Mouse (Mus musculus): ENCODE results near the gene Erbin. TPM values are rescaled to one million over a fixed set of nuclear protein-coding genes. Genes with fewer than 3 reads are reported as not detected.

Gene Erbin
- polyA plus RNA-seq, 1 experiment from 2014 or later, result 15.8 TPM

GRCm38 (mm10) chr13:103841287-103842201 lies 78.8 kb downstream of the Erbin start:
- no peak for ATAC-seq (ENCODE audit: low FRiP score, low TSS enrichment)
- Histone ChIP-seq H3K9ac (replicated peaks; ENCODE audit: low read length) (no peak overlapping the region), H3K9me3 (ENCODE audit: low read length) (no peaks in the 10 kb centered on the region), H3K36me3 (ENCODE audit: insufficient read depth, low read length) (peaks cover 44% of the 10 kb centered on the region), H3K4me3 (ENCODE audit: low read length) (no peak overlapping the region), H3K4me2 (replicated peaks; ENCODE audit: low read depth, low read length) (no peak overlapping the region), H3K4me1 (ENCODE audit: insufficient read depth, low read length) (no peaks in the 10 kb centered on the region), H3K27ac (ENCODE audit: low read length) (no peak overlapping the region), H3K27me3 (ENCODE audit: insufficient read depth, low read length) (no peaks in the 10 kb centered on the region)
- 76% methylated on average over 5 of the region's 5 CpGs for WGBS

GRCm38 (mm10) chr13:103838619-103839018 lies 81.7 kb downstream of the Erbin start:
- WGBS, result 86% methylated on average over 2 of the region's 2 CpGs
- Histone ChIP-seq H3K27me3 (ENCODE audit: insufficient read depth, low read length) (no peaks in the 10 kb centered on the region), H3K4me1 (ENCODE audit: insufficient read depth, low read length) (no peaks in the 10 kb centered on the region), H3K27ac (ENCODE audit: low read length) (no peak overlapping the region), H3K4me3 (ENCODE audit: low read length) (no peak overlapping the region), H3K4me2 (replicated peaks; ENCODE audit: low read depth, low read length) (no peak overlapping the region), H3K9me3 (ENCODE audit: low read length) (no peaks in the 10 kb centered on the region), H3K36me3 (ENCODE audit: insufficient read depth, low read length) (peaks cover 45% of the 10 kb centered on the region), H3K9ac (replicated peaks; ENCODE audit: low read length) (no peak overlapping the region)
- no peak for ATAC-seq (ENCODE audit: low FRiP score, low TSS enrichment)

- Histone ChIP-seq H3K27me3 (ENCODE audit: insufficient read depth, low read length) (no peaks in the 10 kb centered on the region), H3K4me3 (ENCODE audit: low read length) (no peak overlapping the region), H3K4me1 (ENCODE audit: insufficient read depth, low read length) (no peaks in the 10 kb centered on the region), H3K9me3 (ENCODE audit: low read length) (no peaks in the 10 kb centered on the region), H3K9ac (replicated peaks; ENCODE audit: low read length) (no peak overlapping the region), H3K36me3 (ENCODE audit: insufficient read depth, low read length) (peaks cover 25% of the 10 kb centered on the region), H3K27ac (ENCODE audit: low read length) (no peak overlapping the region), H3K4me2 (replicated peaks; ENCODE audit: low read depth, low read length) (no peak overlapping the region)
- 68% methylated on average over 2 of the region's 2 CpGs for WGBS
- no peak for ATAC-seq (ENCODE audit: low FRiP score, low TSS enrichment)
These were observed 90.6 kb downstream of the Erbin start for GRCm38 (mm10) chr13:103829623-103830135.

- Histone ChIP-seq H3K9me3 (ENCODE audit: low read length) (no peaks in the 10 kb centered on the region), H3K27ac (ENCODE audit: low read length) (no peak overlapping the region), H3K4me2 (replicated peaks; ENCODE audit: low read depth, low read length) (no peak overlapping the region), H3K4me1 (ENCODE audit: insufficient read depth, low read length) (no peaks in the 10 kb centered on the region), H3K36me3 (ENCODE audit: insufficient read depth, low read length) (peaks cover 15% of the 10 kb centered on the region), H3K27me3 (ENCODE audit: insufficient read depth, low read length) (no peaks in the 10 kb centered on the region), H3K4me3 (ENCODE audit: low read length) (no peak overlapping the region), H3K9ac (replicated peaks; ENCODE audit: low read length) (no peak overlapping the region)
- ATAC-seq (ENCODE audit: low FRiP score, low TSS enrichment), result no peak
- 78% methylated on average over 1 of the region's 1 CpGs for WGBS
These were observed 98.0 kb downstream of the Erbin start for GRCm38 (mm10) chr13:103822270-103822669.

- no peaks in the 10 kb centered on the region for H3K9me3 ChIP-seq (ENCODE audit: low read length)
- H3K9ac ChIP-seq (replicated peaks; ENCODE audit: low read length), result no peak overlapping the region
- no peak overlapping the region for H3K4me3 ChIP-seq (ENCODE audit: low read length)
- H3K36me3 ChIP-seq (ENCODE audit: insufficient read depth, low read length), result peaks cover 10% of the 10 kb centered on the region
- no peak overlapping the region for H3K4me2 ChIP-seq (replicated peaks; ENCODE audit: low read depth, low read length)
- WGBS, result 92% methylated on average over 5 of the region's 5 CpGs
- H3K27me3 ChIP-seq (ENCODE audit: insufficient read depth, low read length), result no peaks in the 10 kb centered on the region
- no peak overlapping the region for H3K27ac ChIP-seq (ENCODE audit: low read length)
- ATAC-seq (ENCODE audit: low FRiP score, low TSS enrichment), result no peak
- H3K4me1 ChIP-seq (ENCODE audit: insufficient read depth, low read length), result no peaks in the 10 kb centered on the region
These were observed 100.9 kb downstream of the Erbin start for GRCm38 (mm10) chr13:103819377-103819776.

- no peak for ATAC-seq (ENCODE audit: low FRiP score, low TSS enrichment)
- WGBS, result 92% methylated on average over 3 of the region's 3 CpGs
- no peaks in the 10 kb centered on the region for H3K4me1 ChIP-seq (ENCODE audit: insufficient read depth, low read length)
- H3K4me3 ChIP-seq (ENCODE audit: low read length), result no peak overlapping the region
- no peak overlapping the region for H3K4me2 ChIP-seq (replicated peaks; ENCODE audit: low read depth, low read length)
- H3K9me3 ChIP-seq (ENCODE audit: low read length), result no peaks in the 10 kb centered on the region
- peaks cover 10% of the 10 kb centered on the region for H3K36me3 ChIP-seq (ENCODE audit: insufficient read depth, low read length)
- H3K9ac ChIP-seq (replicated peaks; ENCODE audit: low read length), result no peak overlapping the region
- no peak overlapping the region for H3K27ac ChIP-seq (ENCODE audit: low read length)
- H3K27me3 ChIP-seq (ENCODE audit: insufficient read depth, low read length), result no peaks in the 10 kb centered on the region
These were observed 102.4 kb downstream of the Erbin start for GRCm38 (mm10) chr13:103817935-103818334.

- H3K36me3 ChIP-seq (ENCODE audit: insufficient read depth, low read length), result no peaks in the 10 kb centered on the region; the same call in 1 of the 2 replicates
- no peaks in the 10 kb centered on the region for H3K9me3 ChIP-seq (ENCODE audit: low read length)
- WGBS, result 66% methylated on average over 5 of the region's 5 CpGs
- H3K4me2 ChIP-seq (replicated peaks; ENCODE audit: low read depth, low read length), result no peak overlapping the region
- no peak overlapping the region for H3K4me3 ChIP-seq (ENCODE audit: low read length)
- H3K9ac ChIP-seq (replicated peaks; ENCODE audit: low read length), result no peak overlapping the region
- no peaks in the 10 kb centered on the region for H3K27me3 ChIP-seq (ENCODE audit: insufficient read depth, low read length)
- H3K4me1 ChIP-seq (ENCODE audit: insufficient read depth, low read length), result no peaks in the 10 kb centered on the region
- no peak overlapping the region for H3K27ac ChIP-seq (ENCODE audit: low read length)
- no peak for ATAC-seq (ENCODE audit: low FRiP score, low TSS enrichment)
These were observed 112.8 kb downstream of the Erbin start for GRCm38 (mm10) chr13:103807464-103807863.

GRCm38 (mm10) chr13:103806210-103806851 lies 114.0 kb downstream of the Erbin start:
- no peak for ATAC-seq (ENCODE audit: low FRiP score, low TSS enrichment)
- Histone ChIP-seq H3K9me3 (ENCODE audit: low read length) (no peaks in the 10 kb centered on the region), H3K4me1 (ENCODE audit: insufficient read depth, low read length) (no peaks in the 10 kb centered on the region), H3K27me3 (ENCODE audit: insufficient read depth, low read length) (no peaks in the 10 kb centered on the region), H3K4me3 (ENCODE audit: low read length) (no peak overlapping the region), H3K36me3 (ENCODE audit: insufficient read depth, low read length) (no peaks in the 10 kb centered on the region), H3K9ac (replicated peaks; ENCODE audit: low read length) (no peak overlapping the region), H3K27ac (ENCODE audit: low read length) (no peak overlapping the region), H3K4me2 (replicated peaks; ENCODE audit: low read depth, low read length) (no peak overlapping the region)
- WGBS, result 56% methylated on average over 6 of the region's 6 CpGs

- Histone ChIP-seq H3K36me3 (ENCODE audit: insufficient read depth, low read length) (no peaks in the 10 kb centered on the region), H3K27ac (ENCODE audit: low read length) (no peak overlapping the region), H3K9ac (replicated peaks; ENCODE audit: low read length) (no peak overlapping the region), H3K4me2 (replicated peaks; ENCODE audit: low read depth, low read length) (no peak overlapping the region), H3K9me3 (ENCODE audit: low read length) (no peaks in the 10 kb centered on the region), H3K4me3 (ENCODE audit: low read length) (no peak overlapping the region), H3K4me1 (ENCODE audit: insufficient read depth, low read length) (no peaks in the 10 kb centered on the region), H3K27me3 (ENCODE audit: insufficient read depth, low read length) (no peaks in the 10 kb centered on the region)
- 59% methylated on average over 5 of the region's 5 CpGs for whole genome bisulfite sequencing
- ATAC-seq (ENCODE audit: low FRiP score, low TSS enrichment), result no peak
These were observed 116.6 kb downstream of the Erbin start for GRCm38 (mm10) chr13:103803721-103804120.

- no peak for ATAC-seq (ENCODE audit: low FRiP score, low TSS enrichment)
- Histone ChIP-seq H3K9ac (replicated peaks; ENCODE audit: low read length) (no peak overlapping the region), H3K9me3 (ENCODE audit: low read length) (no peaks in the 10 kb centered on the region), H3K4me1 (ENCODE audit: insufficient read depth, low read length) (no peaks in the 10 kb centered on the region), H3K4me2 (replicated peaks; ENCODE audit: low read depth, low read length) (no peak overlapping the region), H3K4me3 (ENCODE audit: low read length) (no peak overlapping the region), H3K27me3 (ENCODE audit: insufficient read depth, low read length) (no peaks in the 10 kb centered on the region), H3K36me3 (ENCODE audit: insufficient read depth, low read length) (no peaks in the 10 kb centered on the region), H3K27ac (ENCODE audit: low read length) (no peak overlapping the region)
- WGBS, result 86% methylated on average over 1 of the region's 1 CpGs
These were observed 119.3 kb downstream of the Erbin start for GRCm38 (mm10) chr13:103801021-103801420.

All from kidney, embryonic 16.5 days (tissue).